Mouse (Mus musculus) megakaryocyte-erythroid progenitor cell, adult 5 weeks (primary cell): ENCODE results near the gene Vmn1r122. TPM values are rescaled to one million over a fixed set of nuclear protein-coding genes. Genes with fewer than 3 reads are reported as not detected.

ENCODE experiments used
- polyA plus RNA-seq: library from polyadenylated mRNA; stranded (reverse); fragments of >175 nt; gene quantifications from 2 replicates; pipeline ENCODE4 v1.2.3, GENCODE M21; 2012

Vmn1r122 gene
- not detected in 2 replicates for polyA plus RNA-seq

GRCm38 (mm10) chr7:21134028-21134427, at the start of gene Vmn1r122:
TSS of gene Vmn1r122 (minus strand) at chr7:21134128.

DNA sequence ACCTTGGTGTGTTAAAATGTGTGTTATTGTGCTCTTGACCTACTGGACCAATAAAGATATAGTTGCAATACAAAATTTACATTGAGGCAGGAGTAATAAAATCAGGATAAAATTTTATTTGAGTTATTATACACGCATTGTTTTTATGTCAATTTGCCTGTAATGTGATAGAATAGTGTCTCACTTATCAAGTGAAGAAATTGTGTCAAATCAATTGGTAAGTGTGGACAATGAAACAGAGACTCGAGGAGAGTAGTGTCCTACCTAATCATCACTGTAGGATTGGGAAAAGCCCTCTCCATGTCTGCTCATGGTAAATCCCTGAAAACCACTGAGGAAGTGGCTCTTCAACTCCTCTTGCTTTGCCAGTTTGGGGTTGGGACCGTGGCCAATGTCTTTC, 28.0 kb upstream of the Vmn1r122 start, which contains the start of gene Vmn1r123:
Vmn1r123 (plus strand) TSS at position 301 of the 400 bp plus-strand sequence.

GRCm38 (mm10) chr7:21098413-21098812, 35.5 kb downstream of the Vmn1r122 start, which contains the start of gene Vmn1r121:
TSS of gene Vmn1r121 (minus strand) at chr7:21098513.

Other genes starting within 250 kb of the Vmn1r122 start
- not detected in 2 replicates for gene Vmn1r118, start 221.8 kb downstream of the Vmn1r122 start, polyA plus RNA-seq
- 0.22 TPM in 1 of 2 replicates, not detected in the other for gene Vmn1r119, start 121.7 kb downstream of the Vmn1r122 start, polyA plus RNA-seq
- not detected in 2 replicates for gene Vmn1r120, start 80.3 kb downstream of the Vmn1r122 start, polyA plus RNA-seq
- not detected in 2 replicates for gene Vmn1r121, start 35.6 kb downstream of the Vmn1r122 start, polyA plus RNA-seq
- not detected in 2 replicates for gene Vmn1r123, start 28.1 kb upstream of the Vmn1r122 start, polyA plus RNA-seq
- gene Gm5157, start 56.3 kb upstream of the Vmn1r122 start, polyA plus RNA-seq, result not detected in 2 replicates
- gene Vmn1r124, start 126.5 kb upstream of the Vmn1r122 start, polyA plus RNA-seq, result not detected in 2 replicates
- not detected in 2 replicates for gene Vmn1r125, start 138.1 kb upstream of the Vmn1r122 start, polyA plus RNA-seq
- gene Vmn1r126, start 167.3 kb upstream of the Vmn1r122 start, polyA plus RNA-seq, result not detected in 2 replicates
- gene Vmn1r127, start 185.7 kb upstream of the Vmn1r122 start, polyA plus RNA-seq, result not detected in 2 replicates
- not detected in 2 replicates for gene Vmn1r128, start 215.2 kb upstream of the Vmn1r122 start, polyA plus RNA-seq
- gene Vmn1r129, start 227.2 kb upstream of the Vmn1r122 start, polyA plus RNA-seq, result not detected in 2 replicates